Mouse (Mus musculus) cerebellum, adult 2 months (tissue): ENCODE measurements around the gene Sac3d1. TPM values are rescaled to one million over a fixed set of nuclear protein-coding genes. Genes with fewer than 3 reads are reported as not detected.

ENCODE experiments used
- DNase-seq, 2 experiments: peaks; one replicate each; pipeline ENCODE4 v3.0.0; 2021
- H3K27ac ChIP-seq: fragments of 200-500 bp; 2 replicates; pipeline ENCODE4 v1.5.1; 2012; ENCODE audit warnings: low read length, control low read depth, inconsistent platforms; ENCODE audit not compliant: insufficient read depth
- H3K27me3 ChIP-seq: fragments of 200-500 bp; 2 replicates; pipeline ENCODE4 v1.6.1; 2012; ENCODE audit warnings: inconsistent platforms, mild to moderate bottlenecking, low read length, moderate library complexity; ENCODE audit not compliant: control insufficient read depth, insufficient read depth
- H3K4me1 ChIP-seq: fragments of 200-500 bp; 2 replicates; pipeline ENCODE4 v1.6.1; 2011; ENCODE audit warnings: low read length; ENCODE audit not compliant: control insufficient read depth, insufficient read depth
- H3K4me3 ChIP-seq: fragments of 200-500 bp; replicated peaks from 2 replicates; pipeline ENCODE3; 2011; ENCODE audit warnings: mild to moderate bottlenecking, low read depth, low read length, control low read depth; ENCODE audit not compliant: insufficient read depth
- CTCF ChIP-seq: fragments of 200-500 bp; IDR thresholded peaks from 2 replicates; pipeline ENCODE4 v1.5.1; 2011; ENCODE audit warnings: low read depth, mild to moderate bottlenecking, control low read depth, low read length, moderate library complexity, borderline replicate concordance; ENCODE audit not compliant: insufficient read depth
- POLR2A ChIP-seq: fragments of 200-500 bp; IDR thresholded peaks from 2 replicates; pipeline ENCODE4 v1.6.1; 2011; ENCODE audit warnings: low read length, control low read depth, borderline replicate concordance; ENCODE audit not compliant: insufficient read depth
- WGBS: fragments of 180-500 bp; shearing (Covaris S2); methylation state at CpG from one replicate; pipeline ENCODE4 v1.1.7; 2018; 5-methylcytosine and 5-hydroxymethylcytosine counted together
- polyA plus RNA-seq: library from polyadenylated mRNA; depleted of rRNA; stranded (reverse); fragments of >200 nt; gene quantifications from 2 replicates; pipeline ENCODE4 v1.2.3, GENCODE M21; 2012

Gene Sac3d1
- polyA plus RNA-seq, 1 experiment: 33.8 TPM

GRCm38 (mm10) chr19:6126789-6127580 is 8.5 kb upstream of the Sac3d1 start:
- TF ChIP-seq CTCF (no peak), POLR2A (no peak)
- no peaks in the 10 kb centered on the region; the same call in 1 of the 2 replicates for H3K4me1 ChIP-seq
- H3K27ac ChIP-seq: 0 out of 2 replicates have a peak overlapping the region, but pooled peaks have one; percentile 17
- WGBS: 69% methylated on average over 10 of the region's 10 CpGs
- DNase-seq: no peak
- no peaks in the 10 kb centered on the region for H3K27me3 ChIP-seq
- peak overlapping the region; percentile 62 for H3K4me3 ChIP-seq

- H3K4me3 ChIP-seq: no peak overlapping the region
- WGBS: 24% methylated on average over 4 of the region's 4 CpGs
- H3K4me1 ChIP-seq: no peaks in the 10 kb centered on the region; the same call in 1 of the 2 replicates
- H3K27ac ChIP-seq: no peak overlapping the region
- no peaks in the 10 kb centered on the region for H3K27me3 ChIP-seq
- DNase-seq: peak in 1 of 2 experiments; percentile 47
- TF ChIP-seq POLR2A (no peak), CTCF (peak; percentile 54; the same call in 1 of the 2 replicates)
Measured at GRCm38 (mm10) chr19:6126289-6126688, 7.8 kb upstream of the Sac3d1 start.

- 49% methylated on average over 2 of the region's 2 CpGs for WGBS
- Histone ChIP-seq H3K4me3 (no peak overlapping the region), H3K27ac (no peak overlapping the region), H3K27me3 (no peaks in the 10 kb centered on the region), H3K4me1 (no peaks in the 10 kb centered on the region; the same call in 1 of the 2 replicates)
- no peak for TF ChIP-seq CTCF
- TF ChIP-seq POLR2A: no peak
- DNase-seq: no peak
Measured at GRCm38 (mm10) chr19:6124898-6125297, 6.4 kb upstream of the Sac3d1 start.

GRCm38 (mm10) chr19:6123330-6123729 is 4.9 kb upstream of the Sac3d1 start:
- TF ChIP-seq CTCF (no peak), POLR2A (no peak)
- Histone ChIP-seq H3K4me1 (no peaks in the 10 kb centered on the region; the same call in 1 of the 2 replicates), H3K4me3 (no peak overlapping the region), H3K27ac (no peak overlapping the region), H3K27me3 (no peaks in the 10 kb centered on the region)
- WGBS: 30% methylated on average over 8 of the region's 8 CpGs
- no peak for DNase-seq

- H3K4me3 ChIP-seq: no peak overlapping the region
- DNase-seq: no peak
- no peaks in the 10 kb centered on the region for H3K27me3 ChIP-seq
- no peak overlapping the region for H3K27ac ChIP-seq
- peaks cover under 1% of the 10 kb centered on the region; the same call in 1 of the 2 replicates for H3K4me1 ChIP-seq
- TF ChIP-seq CTCF (no peak), POLR2A (no peak)
- WGBS: 57% methylated on average over 19 of the region's 19 CpGs
Measured at GRCm38 (mm10) chr19:6121761-6122160, 3.3 kb upstream of the Sac3d1 start.

- TF ChIP-seq CTCF (no peak), POLR2A (no peak)
- Histone ChIP-seq H3K4me3 (peak overlapping the region; percentile 63), H3K4me1 (peaks cover 10% of the 10 kb centered on the region), H3K27ac (peak overlapping the region; percentile 10; the same call in 1 of the 2 replicates), H3K27me3 (no peaks in the 10 kb centered on the region)
- no peak for DNase-seq
- under 1% methylated on average over 8 of the region's 8 CpGs for WGBS
Measured at GRCm38 (mm10) chr19:6118677-6119185, 281 bp upstream of the Sac3d1 start.

GRCm38 (mm10) chr19:6117346-6117985 is 984 bp downstream of the Sac3d1 start:
- no peaks in the 10 kb centered on the region for H3K27me3 ChIP-seq
- H3K4me3 ChIP-seq: peak overlapping the region; percentile 63
- TF ChIP-seq CTCF: no peak
- TF ChIP-seq POLR2A: no peak
- peak overlapping the region; percentile 67 for H3K27ac ChIP-seq
- DNase-seq: no peak
- peaks cover 10% of the 10 kb centered on the region for H3K4me1 ChIP-seq
- WGBS: 3% methylated on average over 32 of the region's 32 CpGs
